Mouse (Mus musculus): Measurements from ENCODE around the gene Cdkn2a. TPM values are rescaled to one million over a fixed set of nuclear protein-coding genes. Genes with fewer than 3 reads are reported as not detected.
A peak's percentile ranks its signal among the peaks of the same experiment; 100 is the strongest.

The Cdkn2a gene
- polyA plus RNA-seq (2014; fragmentation: Nextera tagmentation; extraction: Ambion mirVana) = not detected in 2 replicates

- DNase-seq (ENCODE audit: low spot score) (peak; percentile 70), ATAC-seq (ENCODE audit: insufficient number of reproducible peaks, low FRiP score, low TSS enrichment, low read depth) (peak; percentile 77)
- Histone ChIP-seq H3K36me3 (ENCODE audit: control insufficient read depth, insufficient read depth, low read length) (no peaks in the 10 kb centered on the region), H3K4me3 (ENCODE audit: low read depth, low read length) (peak within 1 kb of the TSS; percentile 52), H3K27me3 (ENCODE audit: control insufficient read depth, insufficient read depth, low read length) (peaks cover 79% of the 10 kb centered on the region), H3K27ac (replicated peaks; ENCODE audit: low read depth, low read length) (no peak within 1 kb of the TSS), H3K4me1 (ENCODE audit: control insufficient read depth, insufficient read depth, low read length) (peaks cover 6% of the 10 kb centered on the region; the same call in 1 of the 2 replicates), H3K4me2 (ENCODE audit: low read depth, severe bottlenecking) (peak within 1 kb of the TSS; percentile 98), H3K9me3 (ENCODE audit: control insufficient read depth, low read length) (no peaks in the 10 kb centered on the region), H3K9ac (ENCODE audit: low read length) (peak within 1 kb of the TSS; percentile 17; the same call in 1 of the 2 replicates)
- under 1% methylated on average over 103 of the region's 117 CpGs for WGBS
These were observed at the start of gene Cdkn2a for GRCm38 (mm10) chr4:89294486-89295440. Gene Cdkn2a (minus strand): TSS chr4:89294653.

GRCm38 (mm10) chr4:89313461-89313860 lies 19.0 kb upstream of the Cdkn2a start:
- Histone ChIP-seq H3K4me2 (ENCODE audit: low read depth, severe bottlenecking) (no peak overlapping the region), H3K36me3 (ENCODE audit: control insufficient read depth, insufficient read depth, low read length) (no peaks in the 10 kb centered on the region), H3K4me3 (ENCODE audit: low read depth, low read length) (no peak overlapping the region), H3K9ac (ENCODE audit: low read length) (no peak overlapping the region), H3K9me3 (ENCODE audit: control insufficient read depth, low read length) (no peaks in the 10 kb centered on the region), H3K4me1 (ENCODE audit: control insufficient read depth, insufficient read depth, low read length) (peaks cover 5% of the 10 kb centered on the region), H3K27ac (replicated peaks; ENCODE audit: low read depth, low read length) (no peak overlapping the region), H3K27me3 (ENCODE audit: control insufficient read depth, insufficient read depth, low read length) (peaks cover 38% of the 10 kb centered on the region)
- 9% methylated on average over 13 of the region's 13 CpGs for WGBS
- ATAC-seq (ENCODE audit: insufficient number of reproducible peaks, low FRiP score, low TSS enrichment, low read depth) (no peak), DNase-seq (ENCODE audit: low spot score) (peak; percentile 87)

- H3K27me3 ChIP-seq (ENCODE audit: control insufficient read depth, insufficient read depth, low read length) = peaks cover 64% of the 10 kb centered on the region
- peak within 1 kb of the TSS; percentile 38 for H3K4me3 ChIP-seq (ENCODE audit: low read depth, low read length)
- H3K4me2 ChIP-seq (ENCODE audit: low read depth, severe bottlenecking) = peak within 1 kb of the TSS; percentile 86
- H3K9ac ChIP-seq (ENCODE audit: low read length) = no peak within 1 kb of the TSS
- no peaks in the 10 kb centered on the region for H3K9me3 ChIP-seq (ENCODE audit: control insufficient read depth, low read length)
- peaks cover 5% of the 10 kb centered on the region for H3K4me1 ChIP-seq (ENCODE audit: control insufficient read depth, insufficient read depth, low read length)
- peak; percentile 84 for ATAC-seq (ENCODE audit: insufficient number of reproducible peaks, low FRiP score, low TSS enrichment, low read depth)
- WGBS = under 1% methylated on average over 61 of the region's 61 CpGs
- no peaks in the 10 kb centered on the region for H3K36me3 ChIP-seq (ENCODE audit: control insufficient read depth, insufficient read depth, low read length)
- H3K27ac ChIP-seq (replicated peaks; ENCODE audit: low read depth, low read length) = no peak within 1 kb of the TSS
- DNase-seq (ENCODE audit: low spot score) = peak; percentile 86
These were observed 16.2 kb upstream of the Cdkn2a start, which contains the start of gene Cdkn2b for GRCm38 (mm10) chr4:89310491-89311254. Gene Cdkn2b (minus strand): TSS chr4:89311039.

GRCm38 (mm10) chr4:89309996-89310395 lies 15.5 kb upstream of the Cdkn2a start:
- H3K27me3 ChIP-seq (ENCODE audit: control insufficient read depth, insufficient read depth, low read length) = peaks cover 69% of the 10 kb centered on the region
- H3K9me3 ChIP-seq (ENCODE audit: control insufficient read depth, low read length) = no peaks in the 10 kb centered on the region
- ATAC-seq (ENCODE audit: insufficient number of reproducible peaks, low FRiP score, low TSS enrichment, low read depth) (no peak), DNase-seq (ENCODE audit: low spot score) (no peak)
- H3K4me2 ChIP-seq (ENCODE audit: low read depth, severe bottlenecking) = no peak overlapping the region; the same call in 1 of the 2 replicates
- H3K9ac ChIP-seq (ENCODE audit: low read length) = no peak overlapping the region
- no peak overlapping the region for H3K27ac ChIP-seq (replicated peaks; ENCODE audit: low read depth, low read length)
- no peaks in the 10 kb centered on the region for H3K36me3 ChIP-seq (ENCODE audit: control insufficient read depth, insufficient read depth, low read length)
- H3K4me1 ChIP-seq (ENCODE audit: control insufficient read depth, insufficient read depth, low read length) = peaks cover 5% of the 10 kb centered on the region
- no peak overlapping the region for H3K4me3 ChIP-seq (ENCODE audit: low read depth, low read length)
- under 1% methylated on average over 11 of the region's 11 CpGs for WGBS

GRCm38 (mm10) chr4:89308001-89308400 lies 13.5 kb upstream of the Cdkn2a start:
- WGBS = 9% methylated on average over 3 of the region's 3 CpGs
- ATAC-seq (ENCODE audit: insufficient number of reproducible peaks, low FRiP score, low TSS enrichment, low read depth) (no peak), DNase-seq (ENCODE audit: low spot score) (no peak)
- Histone ChIP-seq H3K4me1 (ENCODE audit: control insufficient read depth, insufficient read depth, low read length) (peaks cover 5% of the 10 kb centered on the region), H3K36me3 (ENCODE audit: control insufficient read depth, insufficient read depth, low read length) (no peaks in the 10 kb centered on the region), H3K27me3 (ENCODE audit: control insufficient read depth, insufficient read depth, low read length) (peaks cover 89% of the 10 kb centered on the region), H3K4me3 (ENCODE audit: low read depth, low read length) (no peak overlapping the region), H3K4me2 (ENCODE audit: low read depth, severe bottlenecking) (no peak overlapping the region), H3K9ac (ENCODE audit: low read length) (no peak overlapping the region), H3K27ac (replicated peaks; ENCODE audit: low read depth, low read length) (no peak overlapping the region), H3K9me3 (ENCODE audit: control insufficient read depth, low read length) (no peaks in the 10 kb centered on the region)

- under 1% methylated on average over 25 of the region's 25 CpGs for WGBS
- H3K4me3 ChIP-seq (ENCODE audit: low read depth, low read length) = no peak overlapping the region
- peaks cover 5% of the 10 kb centered on the region for H3K4me1 ChIP-seq (ENCODE audit: control insufficient read depth, insufficient read depth, low read length)
- no peak for ATAC-seq (ENCODE audit: insufficient number of reproducible peaks, low FRiP score, low TSS enrichment, low read depth)
- no peak overlapping the region for H3K4me2 ChIP-seq (ENCODE audit: low read depth, severe bottlenecking)
- H3K27ac ChIP-seq (replicated peaks; ENCODE audit: low read depth, low read length) = no peak overlapping the region
- no peaks in the 10 kb centered on the region for H3K9me3 ChIP-seq (ENCODE audit: control insufficient read depth, low read length)
- H3K9ac ChIP-seq (ENCODE audit: low read length) = no peak overlapping the region
- H3K27me3 ChIP-seq (ENCODE audit: control insufficient read depth, insufficient read depth, low read length) = peaks cover 90% of the 10 kb centered on the region
- H3K36me3 ChIP-seq (ENCODE audit: control insufficient read depth, insufficient read depth, low read length) = no peaks in the 10 kb centered on the region
- no peak for DNase-seq (ENCODE audit: low spot score)
These were observed 12.4 kb upstream of the Cdkn2a start for GRCm38 (mm10) chr4:89306798-89307365.

- Histone ChIP-seq H3K4me2 (ENCODE audit: low read depth, severe bottlenecking) (no peak overlapping the region), H3K27ac (replicated peaks; ENCODE audit: low read depth, low read length) (no peak overlapping the region), H3K4me3 (ENCODE audit: low read depth, low read length) (no peak overlapping the region), H3K27me3 (ENCODE audit: control insufficient read depth, insufficient read depth, low read length) (peaks cover 86% of the 10 kb centered on the region), H3K9me3 (ENCODE audit: control insufficient read depth, low read length) (no peaks in the 10 kb centered on the region), H3K4me1 (ENCODE audit: control insufficient read depth, insufficient read depth, low read length) (peaks cover 4% of the 10 kb centered on the region), H3K9ac (ENCODE audit: low read length) (no peak overlapping the region), H3K36me3 (ENCODE audit: control insufficient read depth, insufficient read depth, low read length) (no peaks in the 10 kb centered on the region)
- ATAC-seq (ENCODE audit: insufficient number of reproducible peaks, low FRiP score, low TSS enrichment, low read depth) (no peak), DNase-seq (ENCODE audit: low spot score) (no peak)
- 4% methylated on average over 3 of the region's 3 CpGs for WGBS
These were observed 11.2 kb upstream of the Cdkn2a start for GRCm38 (mm10) chr4:89305691-89306090.

All from limb, embryonic 11.5 days (tissue).